Mouse (Mus musculus): Measurements from ENCODE around the gene Hmcn1.
A peak's percentile ranks its signal among the peaks of the same experiment; 100 is the strongest.

Hmcn1 gene

GRCm38 (mm10) chr1:150991745-150992554, 1.3 kb downstream of the Hmcn1 start:
- no peak for DNase-seq

GRCm38 (mm10) chr1:150984888-150985287, 8.3 kb downstream of the Hmcn1 start:
- DNase-seq, result no peak

GRCm38 (mm10) chr1:150984092-150984503, 9.1 kb downstream of the Hmcn1 start:
- no peak for DNase-seq

GRCm38 (mm10) chr1:150978651-150979050, 14.6 kb downstream of the Hmcn1 start:
- no peak for DNase-seq

GRCm38 (mm10) chr1:150976263-150976662, 17.0 kb downstream of the Hmcn1 start:
- no peak for DNase-seq

GRCm38 (mm10) chr1:150959486-150960074, 33.7 kb downstream of the Hmcn1 start:
- DNase-seq, result no peak

- DNase-seq, result no peak
Observed at GRCm38 (mm10) chr1:150951004-150951403, 42.2 kb downstream of the Hmcn1 start.

- no peak for DNase-seq
Observed at GRCm38 (mm10) chr1:150950046-150950445, 43.2 kb downstream of the Hmcn1 start.

- no peak for DNase-seq
Observed at GRCm38 (mm10) chr1:150948911-150949310, 44.3 kb downstream of the Hmcn1 start.

GRCm38 (mm10) chr1:150943601-150944000, 49.6 kb downstream of the Hmcn1 start:
- no peak for DNase-seq

GRCm38 (mm10) chr1:150942143-150942542, 51.1 kb downstream of the Hmcn1 start:
- DNase-seq, result no peak

- DNase-seq, result no peak
Observed at GRCm38 (mm10) chr1:150936821-150937220, 56.4 kb downstream of the Hmcn1 start.

- no peak for DNase-seq
Observed at GRCm38 (mm10) chr1:150933616-150934015, 59.6 kb downstream of the Hmcn1 start.

GRCm38 (mm10) chr1:150920860-150921259, 72.4 kb downstream of the Hmcn1 start:
- DNase-seq, result no peak

- DNase-seq, result peak; percentile 37
Observed at GRCm38 (mm10) chr1:150920276-150920675, 73.0 kb downstream of the Hmcn1 start.

- DNase-seq, result no peak
Observed at GRCm38 (mm10) chr1:150914936-150915335, 78.3 kb downstream of the Hmcn1 start.

- no peak for DNase-seq
Observed at GRCm38 (mm10) chr1:150913586-150914136, 79.6 kb downstream of the Hmcn1 start.

- no peak for DNase-seq
Observed at GRCm38 (mm10) chr1:150909642-150910041, 83.6 kb downstream of the Hmcn1 start.

GRCm38 (mm10) chr1:150893677-150894188, 99.5 kb downstream of the Hmcn1 start:
- DNase-seq, result no peak

GRCm38 (mm10) chr1:150890017-150890416, 103.2 kb downstream of the Hmcn1 start:
- DNase-seq, result no peak

- DNase-seq, result no peak
Observed at GRCm38 (mm10) chr1:150886267-150886666, 107.0 kb downstream of the Hmcn1 start.

- DNase-seq, result no peak
Observed at GRCm38 (mm10) chr1:150878421-150878820, 114.8 kb downstream of the Hmcn1 start.

- no peak for DNase-seq
Observed at GRCm38 (mm10) chr1:150877920-150878319, 115.3 kb downstream of the Hmcn1 start.

- no peak for DNase-seq
Observed at GRCm38 (mm10) chr1:150874025-150874424, 119.2 kb downstream of the Hmcn1 start.
